Mouse (Mus musculus): ENCODE measurements around the gene Nrxn3. TPM values are rescaled to one million over a fixed set of nuclear protein-coding genes. Genes with fewer than 3 reads are reported as not detected.

Nrxn3 gene
- polyA plus RNA-seq, 1 experiment from 2014 or later, result 1.6 TPM

DNA sequence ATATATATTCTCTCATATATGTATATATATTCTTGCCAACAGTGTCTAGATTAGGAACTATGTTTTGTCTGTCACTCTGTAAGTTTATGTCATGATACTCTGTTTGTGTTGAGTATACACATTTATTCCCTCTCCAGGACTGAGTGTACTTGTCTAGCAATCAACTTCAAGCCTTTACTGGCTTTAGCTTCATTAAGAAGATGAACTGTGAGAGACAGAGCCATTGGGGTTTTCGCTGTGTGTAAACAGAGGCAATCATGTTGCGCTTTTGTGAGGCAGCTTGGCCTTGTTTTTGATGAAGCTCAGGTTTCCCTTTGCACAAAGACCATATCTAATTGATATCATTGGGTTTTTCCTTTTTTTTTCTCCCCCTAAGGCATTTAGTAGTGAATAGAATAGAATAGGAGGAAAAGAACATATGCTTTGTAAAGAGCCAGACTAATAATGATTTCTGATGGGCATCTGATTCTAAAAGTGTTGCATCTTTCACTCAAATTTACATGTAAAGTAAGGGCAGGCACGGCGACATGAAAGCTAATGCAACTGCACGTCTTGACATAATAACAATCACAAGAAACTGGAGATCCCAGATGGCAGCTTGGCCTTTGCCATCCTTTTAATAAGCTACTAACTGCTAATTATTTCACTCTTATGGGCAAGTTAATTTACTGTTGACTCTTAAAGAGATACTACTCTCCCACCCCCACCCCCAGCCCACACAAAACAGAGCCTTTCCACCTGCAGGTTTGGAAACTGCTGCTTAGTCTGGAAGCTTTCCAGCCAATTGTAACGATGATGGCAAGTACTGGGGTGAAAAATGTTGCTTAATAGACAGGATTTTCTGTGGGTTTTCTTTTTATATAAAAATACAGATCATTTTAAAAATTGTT is 137.0 kb downstream of the Nrxn3 start:
- WGBS, result 69% methylated on average over 6 of the region's 6 CpGs
- Histone ChIP-seq H3K4me1 (no peaks in the 10 kb centered on the region), H3K4me2 (no peak overlapping the region), H3K27ac (replicated peaks) (no peak overlapping the region), H3K4me3 (no peak overlapping the region), H3K27me3 (replicated peaks) (no peaks in the 10 kb centered on the region), H3K9me3 (no peaks in the 10 kb centered on the region), H3K36me3 (no peaks in the 10 kb centered on the region), H3K9ac (no peak overlapping the region)
- ATAC-seq (ENCODE audit: extremely low read depth, insufficient number of reproducible peaks, low FRiP score, low TSS enrichment), result no peak

DNA sequence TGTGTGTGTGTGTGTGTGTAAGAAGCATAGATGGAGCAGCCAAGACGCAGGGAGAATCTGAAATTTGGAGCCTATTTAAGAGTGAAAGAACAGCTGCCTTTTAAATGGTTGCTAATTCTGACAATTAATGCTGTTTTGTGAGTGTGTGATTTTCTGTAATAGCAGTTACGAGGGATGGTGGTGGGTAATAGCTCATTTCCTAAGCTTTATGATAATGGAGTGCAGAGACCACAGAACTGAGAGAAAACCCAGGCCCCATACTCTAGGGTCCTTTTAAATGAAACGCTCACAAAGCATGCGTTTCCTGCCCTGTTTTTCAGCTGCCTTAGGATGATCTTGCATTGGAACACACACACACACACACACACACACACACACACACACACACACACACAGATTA is 137.7 kb downstream of the Nrxn3 start:
- H3K36me3 ChIP-seq, result no peaks in the 10 kb centered on the region
- no peak overlapping the region for H3K4me3 ChIP-seq
- H3K9me3 ChIP-seq, result no peaks in the 10 kb centered on the region
- H3K27ac ChIP-seq (replicated peaks), result no peak overlapping the region
- H3K4me2 ChIP-seq, result no peak overlapping the region
- no peaks in the 10 kb centered on the region for H3K4me1 ChIP-seq
- H3K9ac ChIP-seq, result no peak overlapping the region
- no peak for ATAC-seq (ENCODE audit: extremely low read depth, insufficient number of reproducible peaks, low FRiP score, low TSS enrichment)
- WGBS, result 61% methylated on average over 4 of the region's 4 CpGs
- H3K27me3 ChIP-seq (replicated peaks), result no peaks in the 10 kb centered on the region

DNA sequence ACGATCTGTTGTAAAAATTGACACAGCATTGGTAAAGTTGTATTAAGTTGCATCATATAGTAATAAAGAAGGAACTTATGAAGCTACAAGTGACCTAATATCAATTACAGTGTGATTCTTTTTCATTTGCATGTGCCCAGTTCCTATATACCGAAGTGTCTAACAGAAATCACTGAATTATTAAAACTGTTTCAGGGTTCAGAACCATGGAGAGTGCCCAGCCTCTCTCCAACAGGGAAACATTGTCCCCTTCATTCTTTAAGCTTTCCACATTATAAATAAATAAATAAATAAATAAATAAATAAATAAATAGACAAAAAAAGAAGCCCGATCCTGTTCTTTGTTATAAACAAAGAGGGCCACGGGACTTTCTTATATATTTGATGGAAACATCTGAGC is 140.4 kb downstream of the Nrxn3 start:
- no peak for ATAC-seq (ENCODE audit: extremely low read depth, insufficient number of reproducible peaks, low FRiP score, low TSS enrichment)
- H3K4me2 ChIP-seq, result no peak overlapping the region
- H3K36me3 ChIP-seq, result no peaks in the 10 kb centered on the region
- no peaks in the 10 kb centered on the region for H3K9me3 ChIP-seq
- no peaks in the 10 kb centered on the region for H3K27me3 ChIP-seq (replicated peaks)
- WGBS, result 69% methylated on average over 4 of the region's 4 CpGs
- H3K9ac ChIP-seq, result no peak overlapping the region
- H3K4me3 ChIP-seq, result no peak overlapping the region
- no peak overlapping the region for H3K27ac ChIP-seq (replicated peaks)
- no peaks in the 10 kb centered on the region for H3K4me1 ChIP-seq

DNA sequence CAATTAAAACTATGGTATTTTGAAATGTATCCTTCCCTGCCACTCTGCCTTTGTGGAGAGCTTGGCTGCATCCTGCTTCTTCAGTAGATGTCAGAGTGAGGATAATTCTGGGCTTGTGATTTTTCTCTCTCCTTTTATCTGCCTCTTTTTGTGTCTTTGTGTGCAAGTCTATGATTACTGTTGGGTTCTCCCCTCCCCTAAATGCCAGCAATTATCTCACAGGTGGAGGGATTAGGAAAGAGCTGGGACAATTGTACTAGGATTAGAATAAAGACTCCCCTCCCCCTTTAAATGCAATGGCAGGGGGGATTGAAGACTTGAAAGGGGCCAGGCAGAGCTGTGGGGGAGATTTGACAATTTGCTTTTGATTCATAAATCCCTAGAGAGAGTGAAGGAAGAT is 145.6 kb downstream of the Nrxn3 start:
- Histone ChIP-seq H3K4me2 (no peak overlapping the region), H3K4me3 (no peak overlapping the region), H3K9me3 (no peaks in the 10 kb centered on the region), H3K4me1 (no peaks in the 10 kb centered on the region), H3K36me3 (no peaks in the 10 kb centered on the region), H3K9ac (no peak overlapping the region), H3K27me3 (replicated peaks) (no peaks in the 10 kb centered on the region), H3K27ac (replicated peaks) (no peak overlapping the region)
- ATAC-seq (ENCODE audit: extremely low read depth, insufficient number of reproducible peaks, low FRiP score, low TSS enrichment), result no peak

DNA sequence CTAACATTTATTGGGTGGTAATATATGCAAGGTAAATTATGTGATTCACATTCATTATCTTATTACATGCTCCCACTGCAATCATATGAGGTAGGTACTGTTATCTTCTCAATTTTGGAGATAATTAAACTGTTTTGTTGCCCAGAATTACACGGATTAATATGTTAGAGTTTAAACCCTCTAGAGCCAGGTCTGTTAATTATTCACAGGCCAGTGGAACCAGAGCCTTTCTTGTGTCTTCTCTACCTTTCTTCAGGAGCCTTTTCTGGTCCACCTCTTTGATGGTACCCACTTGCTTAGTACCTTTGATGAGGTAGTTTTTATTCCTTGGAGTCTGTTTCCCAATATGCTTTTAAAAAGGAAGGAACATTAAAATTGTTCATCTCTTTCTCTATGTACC is 174.7 kb downstream of the Nrxn3 start:
- H3K27me3 ChIP-seq (replicated peaks), result no peaks in the 10 kb centered on the region
- 68% methylated on average over 1 of the region's 1 CpGs for WGBS
- H3K4me1 ChIP-seq, result no peaks in the 10 kb centered on the region
- no peaks in the 10 kb centered on the region for H3K36me3 ChIP-seq
- H3K27ac ChIP-seq (replicated peaks), result no peak overlapping the region
- no peak for ATAC-seq (ENCODE audit: extremely low read depth, insufficient number of reproducible peaks, low FRiP score, low TSS enrichment)
- H3K9ac ChIP-seq, result no peak overlapping the region
- H3K9me3 ChIP-seq, result no peaks in the 10 kb centered on the region
- no peak overlapping the region for H3K4me2 ChIP-seq
- no peak overlapping the region for H3K4me3 ChIP-seq

DNA sequence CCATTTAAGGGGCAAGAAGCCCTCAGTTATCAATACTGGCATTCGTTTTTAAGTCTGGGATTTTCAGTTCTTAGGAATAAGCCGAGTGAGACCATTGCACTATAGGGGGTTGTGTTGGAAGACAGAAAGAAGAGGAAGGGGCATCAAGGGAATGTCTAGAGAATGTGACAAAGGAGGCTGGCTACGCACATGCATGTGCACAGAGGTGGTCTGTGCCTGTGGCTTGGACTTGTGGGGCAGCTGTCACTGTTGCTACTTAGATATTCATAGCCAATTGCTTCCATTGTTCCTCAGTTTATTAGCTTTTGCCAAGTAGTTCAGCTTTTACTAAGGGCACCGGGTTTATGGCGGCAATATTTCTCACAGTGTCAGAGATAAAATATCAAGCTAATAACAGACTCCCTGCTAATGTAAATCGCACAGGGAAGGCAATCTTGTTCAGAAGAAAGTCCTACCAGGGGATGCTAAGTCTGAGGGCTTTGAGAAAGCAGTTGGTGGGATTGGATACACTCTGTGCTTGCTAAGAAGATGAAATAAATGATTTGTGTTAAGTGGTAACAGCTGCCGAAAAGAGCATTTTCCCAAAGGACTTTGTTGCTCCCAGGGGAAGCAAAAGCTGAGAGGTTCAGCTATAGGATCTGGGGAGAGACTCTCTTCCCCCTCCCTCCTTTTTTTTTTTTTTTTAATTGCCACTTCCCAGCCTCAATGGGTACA is 177.5 kb downstream of the Nrxn3 start:
- Histone ChIP-seq H3K9ac (no peak overlapping the region), H3K4me2 (no peak overlapping the region), H3K27me3 (replicated peaks) (no peaks in the 10 kb centered on the region), H3K9me3 (no peaks in the 10 kb centered on the region), H3K4me3 (no peak overlapping the region), H3K4me1 (no peaks in the 10 kb centered on the region), H3K36me3 (no peaks in the 10 kb centered on the region), H3K27ac (replicated peaks) (no peak overlapping the region)
- no peak for ATAC-seq (ENCODE audit: extremely low read depth, insufficient number of reproducible peaks, low FRiP score, low TSS enrichment)
- 57% methylated on average over 7 of the region's 7 CpGs for WGBS

DNA sequence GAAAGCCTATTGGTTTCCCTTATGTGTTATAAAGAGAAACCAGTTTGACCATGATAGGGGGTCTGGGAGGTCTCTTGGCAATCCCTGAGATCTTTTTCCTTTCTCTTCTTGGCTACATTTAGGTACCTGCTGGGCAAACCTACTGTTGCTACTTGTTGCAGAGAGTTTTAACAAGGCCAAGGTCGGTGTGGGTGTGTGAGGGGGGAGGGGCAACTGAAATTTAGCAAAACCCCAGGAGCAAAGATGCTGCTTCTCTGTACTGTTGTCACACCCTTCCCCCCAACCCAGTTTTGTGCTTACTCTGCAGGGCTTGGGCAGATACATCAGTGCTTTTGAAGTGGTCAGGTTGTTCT is 178.0 kb downstream of the Nrxn3 start:
- Histone ChIP-seq H3K9me3 (no peaks in the 10 kb centered on the region), H3K4me3 (no peak overlapping the region), H3K4me1 (no peaks in the 10 kb centered on the region), H3K4me2 (no peak overlapping the region), H3K9ac (no peak overlapping the region), H3K27me3 (replicated peaks) (no peaks in the 10 kb centered on the region), H3K27ac (replicated peaks) (no peak overlapping the region), H3K36me3 (no peaks in the 10 kb centered on the region)
- WGBS, result 13% methylated on average over 1 of the region's 1 CpGs
- ATAC-seq (ENCODE audit: extremely low read depth, insufficient number of reproducible peaks, low FRiP score, low TSS enrichment), result no peak

DNA sequence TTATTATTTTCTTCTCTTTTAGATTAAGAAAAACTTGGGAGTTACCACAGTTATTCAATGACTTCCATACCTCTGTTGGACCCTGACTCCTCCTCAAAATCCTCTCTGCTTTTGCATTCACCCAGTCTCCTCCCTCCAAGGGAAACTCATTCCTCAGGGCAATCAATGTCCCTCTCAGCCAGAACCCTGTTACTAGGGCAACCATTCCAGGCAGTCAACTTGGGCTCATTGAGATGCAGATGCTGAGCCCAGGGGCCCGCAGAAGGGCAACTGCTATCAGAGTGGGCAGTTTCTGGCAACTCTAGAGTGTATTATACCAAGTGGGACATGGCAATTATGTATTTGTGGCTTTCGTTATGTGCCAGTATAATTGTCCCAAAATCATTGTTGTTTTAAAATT is 188.1 kb downstream of the Nrxn3 start:
- Histone ChIP-seq H3K4me2 (no peak overlapping the region), H3K36me3 (no peaks in the 10 kb centered on the region), H3K27me3 (replicated peaks) (no peaks in the 10 kb centered on the region), H3K4me1 (no peaks in the 10 kb centered on the region), H3K4me3 (no peak overlapping the region), H3K27ac (replicated peaks) (no peak overlapping the region), H3K9me3 (no peaks in the 10 kb centered on the region), H3K9ac (no peak overlapping the region)
- ATAC-seq (ENCODE audit: extremely low read depth, insufficient number of reproducible peaks, low FRiP score, low TSS enrichment), result no peak
- WGBS, result 38% methylated on average over 2 of the region's 2 CpGs

DNA sequence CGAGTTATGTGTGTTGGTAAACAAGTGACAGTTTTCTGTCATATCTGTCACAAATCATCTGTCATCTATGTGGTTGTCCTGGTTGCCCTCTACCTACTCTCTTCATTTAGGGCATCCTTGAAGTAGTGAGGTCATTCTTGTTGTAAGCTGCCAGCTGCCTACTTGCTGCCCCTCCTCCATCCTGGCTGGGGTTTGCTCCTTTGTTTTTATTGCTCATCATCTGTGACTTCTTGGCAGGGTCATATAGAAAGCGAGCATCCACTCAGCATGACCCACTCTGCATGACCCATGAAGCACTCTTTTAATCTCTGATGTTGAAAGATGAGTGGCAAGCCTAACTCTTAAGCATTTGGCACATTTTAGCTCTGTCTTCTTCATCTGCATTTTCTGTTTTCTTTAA is 194.1 kb downstream of the Nrxn3 start:
- no peaks in the 10 kb centered on the region for H3K27me3 ChIP-seq (replicated peaks)
- no peak overlapping the region for H3K4me3 ChIP-seq
- no peaks in the 10 kb centered on the region for H3K4me1 ChIP-seq
- H3K4me2 ChIP-seq, result no peak overlapping the region
- no peak overlapping the region for H3K9ac ChIP-seq
- no peaks in the 10 kb centered on the region for H3K9me3 ChIP-seq
- no peaks in the 10 kb centered on the region for H3K36me3 ChIP-seq
- 49% methylated on average over 2 of the region's 2 CpGs for WGBS
- ATAC-seq (ENCODE audit: extremely low read depth, insufficient number of reproducible peaks, low FRiP score, low TSS enrichment), result no peak
- no peak overlapping the region for H3K27ac ChIP-seq (replicated peaks)

DNA sequence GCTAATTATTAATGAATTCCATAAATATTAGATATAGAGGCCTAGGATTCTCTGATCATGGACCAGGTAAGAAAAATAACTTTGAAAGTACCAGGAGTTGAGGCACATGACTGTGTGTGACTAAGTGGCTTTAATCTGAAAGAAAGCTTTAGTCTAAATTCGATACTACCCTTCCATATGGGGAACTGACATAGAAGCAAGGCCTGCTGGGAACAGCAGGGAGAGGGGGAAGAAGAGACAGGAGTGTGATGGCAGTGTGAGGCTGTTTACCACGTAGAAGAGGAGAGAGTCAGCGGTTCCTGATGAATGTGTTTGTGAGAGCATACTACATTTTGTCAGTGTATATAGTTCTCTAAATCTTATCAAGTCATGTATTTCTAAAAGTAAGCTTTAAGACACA is 202.2 kb downstream of the Nrxn3 start:
- Histone ChIP-seq H3K9ac (no peak overlapping the region), H3K4me2 (no peak overlapping the region), H3K9me3 (no peaks in the 10 kb centered on the region), H3K4me1 (no peaks in the 10 kb centered on the region), H3K27me3 (replicated peaks) (no peaks in the 10 kb centered on the region), H3K4me3 (no peak overlapping the region), H3K27ac (replicated peaks) (no peak overlapping the region), H3K36me3 (no peaks in the 10 kb centered on the region)
- no peak for ATAC-seq (ENCODE audit: extremely low read depth, insufficient number of reproducible peaks, low FRiP score, low TSS enrichment)
- 53% methylated on average over 3 of the region's 3 CpGs for WGBS

DNA sequence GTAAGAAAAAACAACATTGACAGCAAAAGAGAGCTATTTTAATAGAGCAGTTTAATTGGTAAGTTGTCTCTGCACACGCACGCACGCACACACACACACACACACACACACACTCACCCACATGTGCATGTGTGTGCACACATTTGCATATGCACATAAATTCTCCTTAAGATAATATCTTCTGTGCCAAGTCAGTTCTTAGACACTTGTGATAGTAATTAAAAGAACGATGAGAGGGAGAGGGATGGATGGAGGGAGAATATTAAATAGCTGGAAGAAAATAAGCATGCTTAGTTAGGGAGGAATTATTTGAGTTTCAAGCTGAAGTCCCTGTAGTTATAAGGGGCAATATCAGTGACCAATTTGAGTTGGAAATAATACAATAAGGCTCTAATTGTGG is 203.6 kb downstream of the Nrxn3 start:
- no peak for ATAC-seq (ENCODE audit: extremely low read depth, insufficient number of reproducible peaks, low FRiP score, low TSS enrichment)
- Histone ChIP-seq H3K27me3 (replicated peaks) (no peaks in the 10 kb centered on the region), H3K9ac (no peak overlapping the region), H3K27ac (replicated peaks) (no peak overlapping the region), H3K9me3 (no peaks in the 10 kb centered on the region), H3K4me3 (no peak overlapping the region), H3K36me3 (no peaks in the 10 kb centered on the region), H3K4me1 (no peaks in the 10 kb centered on the region), H3K4me2 (no peak overlapping the region)
- 88% methylated on average over 4 of the region's 4 CpGs for WGBS

DNA sequence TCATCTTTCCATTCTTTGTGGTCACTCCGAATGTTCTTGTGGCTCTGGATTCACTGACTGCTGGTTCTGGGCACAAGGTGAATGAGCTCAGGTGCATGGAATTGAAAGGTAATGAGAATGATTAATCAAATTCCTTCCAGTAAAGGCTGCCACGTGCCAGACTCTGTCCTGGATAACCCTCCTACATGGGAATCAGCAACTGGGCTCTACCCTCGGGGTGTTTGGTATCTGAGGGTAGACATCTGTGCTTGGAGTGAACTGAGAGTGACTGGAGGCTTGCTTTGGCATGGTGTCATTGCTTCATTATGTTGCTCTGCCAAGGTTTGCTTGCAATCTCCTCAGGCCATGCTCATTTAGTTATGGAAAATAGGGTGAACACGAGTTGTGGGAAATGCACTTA is 209.0 kb downstream of the Nrxn3 start:
- no peak for ATAC-seq (ENCODE audit: extremely low read depth, insufficient number of reproducible peaks, low FRiP score, low TSS enrichment)
- Histone ChIP-seq H3K4me2 (no peak overlapping the region), H3K9ac (no peak overlapping the region), H3K27ac (replicated peaks) (no peak overlapping the region), H3K36me3 (no peaks in the 10 kb centered on the region), H3K4me1 (no peaks in the 10 kb centered on the region), H3K4me3 (no peak overlapping the region), H3K27me3 (replicated peaks) (no peaks in the 10 kb centered on the region), H3K9me3 (no peaks in the 10 kb centered on the region)
- 62% methylated on average over 4 of the region's 4 CpGs for WGBS
